Mouse (Mus musculus) liver, embryonic 16.5 days (tissue): Measurements from ENCODE around the gene Hnrnpul1. TPM values are rescaled to one million over a fixed set of nuclear protein-coding genes. Genes with fewer than 3 reads are reported as not detected.

Experiments used
- ATAC-seq: fragments of 200-750 bp; cut with Nextera tagmentation; 2 replicates; pipeline ENCODE4 v1.8.0; 2017; ENCODE audit warnings: low read depth, mild to moderate bottlenecking, moderate number of reproducible peaks, moderate library complexity
- H3K27ac ChIP-seq: fragments of 300-500 bp; sonication (generic); 2 replicates; pipeline ENCODE4 v1.5.1; 2014; ENCODE audit warnings: mild to moderate bottlenecking, low read length
- H3K27me3 ChIP-seq: fragments of 300-500 bp; sonication (generic); 2 replicates; pipeline ENCODE4 v1.6.1; 2014; ENCODE audit warnings: low read depth, low read length, mixed read lengths; ENCODE audit not compliant: control insufficient read depth, insufficient read depth
- H3K36me3 ChIP-seq: fragments of 300-500 bp; sonication (generic); 2 replicates; pipeline ENCODE4 v1.6.1; 2014; ENCODE audit warnings: mild to moderate bottlenecking; ENCODE audit not compliant: control insufficient read depth, insufficient read depth
- H3K4me1 ChIP-seq: fragments of 300-500 bp; sonication (generic); 2 replicates; pipeline ENCODE4 v1.6.1; 2014; ENCODE audit warnings: low read depth, low read length, mixed read lengths; ENCODE audit not compliant: control insufficient read depth
- H3K4me2 ChIP-seq: fragments of 300-500 bp; sonication (generic); 2 replicates; pipeline ENCODE4 v1.6.1; 2014; ENCODE audit warnings: low read depth, low read length, mixed read lengths
- H3K4me3 ChIP-seq: fragments of 300-500 bp; sonication (generic); 2 replicates; pipeline ENCODE4 v1.5.1; 2014; ENCODE audit warnings: low read depth, mild to moderate bottlenecking, low read length
- H3K9ac ChIP-seq: fragments of 300-500 bp; sonication (generic); 2 replicates; pipeline ENCODE4 v1.6.1; 2014; ENCODE audit warnings: low read depth, low read length
- H3K9me3 ChIP-seq: fragments of 300-500 bp; sonication (generic); replicated peaks from 2 replicates; pipeline ENCODE4 v1.6.1; 2016; ENCODE audit warnings: low read length; ENCODE audit not compliant: control insufficient read depth
- WGBS: fragments of 180-500 bp; shearing (Covaris S2); extraction: QIAGEN DNeasy Blood & Tissue Kit; methylation state at CpG from one replicate; pipeline ENCODE4 v1.1.7; 2014; ENCODE audit not compliant: insufficient replicate concordance; 5-methylcytosine and 5-hydroxymethylcytosine counted together
- polyA plus RNA-seq: library from polyadenylated mRNA; unstranded; fragments of >200 nt; fragmentation: Nextera tagmentation; extraction: Ambion mirVana; gene quantifications from 2 replicates; pipeline ENCODE4 v1.2.1, GENCODE M21; 2015

The Hnrnpul1 gene
- polyA plus RNA-seq, 1 experiment from 2014 or later = 24.8 TPM

DNA sequence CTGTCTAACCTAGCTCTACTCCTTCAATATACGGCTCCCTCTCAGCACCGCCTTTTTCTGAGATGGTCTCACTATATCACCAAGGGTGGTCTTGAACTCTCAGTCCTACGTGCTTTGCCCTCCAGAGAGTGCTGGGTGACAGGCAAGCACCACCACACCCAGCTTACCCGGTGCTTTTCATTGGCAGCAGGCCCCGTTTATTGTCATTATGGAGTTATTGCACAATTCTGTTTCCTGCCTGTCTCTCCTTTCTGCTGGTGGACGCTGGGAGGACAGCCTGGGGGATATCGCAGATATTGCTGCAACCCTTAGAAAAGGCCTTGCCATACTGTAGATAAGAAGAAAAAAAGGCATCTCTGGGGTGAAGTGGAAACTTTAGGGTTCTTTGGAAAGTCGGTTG lies 36.1 kb upstream of the Hnrnpul1 start:
- 0 out of 2 replicates have a peak, but pooled peaks have one; percentile 33 for ATAC-seq
- H3K9ac ChIP-seq = no peak overlapping the region
- no peak overlapping the region for H3K4me3 ChIP-seq
- H3K27me3 ChIP-seq = peaks cover 2% of the 10 kb centered on the region; the same call in 1 of the 2 replicates
- 31% methylated on average over 8 of the region's 8 CpGs for WGBS
- H3K9me3 ChIP-seq = no peaks in the 10 kb centered on the region
- no peak overlapping the region for H3K4me2 ChIP-seq
- no peak overlapping the region for H3K27ac ChIP-seq
- H3K36me3 ChIP-seq = no peaks in the 10 kb centered on the region
- peaks cover 3% of the 10 kb centered on the region; the same call in 1 of the 2 replicates for H3K4me1 ChIP-seq

DNA sequence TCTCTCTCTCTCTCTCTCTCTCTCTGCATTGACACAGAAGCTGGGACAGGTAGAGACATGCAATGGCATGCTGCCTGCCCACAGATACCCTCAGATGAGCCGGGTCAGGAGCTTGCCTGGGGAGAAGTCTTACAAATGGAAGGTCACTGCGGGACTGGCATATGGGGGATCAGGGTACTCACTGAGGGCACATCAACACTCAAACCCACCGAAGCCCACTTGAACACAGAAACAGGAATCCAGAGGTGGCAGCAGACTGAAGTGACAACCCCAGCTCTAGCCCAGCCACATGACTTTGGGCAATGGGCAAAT lies 34.5 kb upstream of the Hnrnpul1 start:
- Histone ChIP-seq H3K9ac (no peak overlapping the region), H3K27ac (no peak overlapping the region), H3K4me3 (no peak overlapping the region), H3K9me3 (no peaks in the 10 kb centered on the region), H3K4me1 (peaks cover 3% of the 10 kb centered on the region; the same call in 1 of the 2 replicates), H3K36me3 (no peaks in the 10 kb centered on the region), H3K4me2 (no peak overlapping the region), H3K27me3 (peaks cover 2% of the 10 kb centered on the region; the same call in 1 of the 2 replicates)
- 47% methylated on average over 3 of the region's 3 CpGs for WGBS
- ATAC-seq = no peak

DNA sequence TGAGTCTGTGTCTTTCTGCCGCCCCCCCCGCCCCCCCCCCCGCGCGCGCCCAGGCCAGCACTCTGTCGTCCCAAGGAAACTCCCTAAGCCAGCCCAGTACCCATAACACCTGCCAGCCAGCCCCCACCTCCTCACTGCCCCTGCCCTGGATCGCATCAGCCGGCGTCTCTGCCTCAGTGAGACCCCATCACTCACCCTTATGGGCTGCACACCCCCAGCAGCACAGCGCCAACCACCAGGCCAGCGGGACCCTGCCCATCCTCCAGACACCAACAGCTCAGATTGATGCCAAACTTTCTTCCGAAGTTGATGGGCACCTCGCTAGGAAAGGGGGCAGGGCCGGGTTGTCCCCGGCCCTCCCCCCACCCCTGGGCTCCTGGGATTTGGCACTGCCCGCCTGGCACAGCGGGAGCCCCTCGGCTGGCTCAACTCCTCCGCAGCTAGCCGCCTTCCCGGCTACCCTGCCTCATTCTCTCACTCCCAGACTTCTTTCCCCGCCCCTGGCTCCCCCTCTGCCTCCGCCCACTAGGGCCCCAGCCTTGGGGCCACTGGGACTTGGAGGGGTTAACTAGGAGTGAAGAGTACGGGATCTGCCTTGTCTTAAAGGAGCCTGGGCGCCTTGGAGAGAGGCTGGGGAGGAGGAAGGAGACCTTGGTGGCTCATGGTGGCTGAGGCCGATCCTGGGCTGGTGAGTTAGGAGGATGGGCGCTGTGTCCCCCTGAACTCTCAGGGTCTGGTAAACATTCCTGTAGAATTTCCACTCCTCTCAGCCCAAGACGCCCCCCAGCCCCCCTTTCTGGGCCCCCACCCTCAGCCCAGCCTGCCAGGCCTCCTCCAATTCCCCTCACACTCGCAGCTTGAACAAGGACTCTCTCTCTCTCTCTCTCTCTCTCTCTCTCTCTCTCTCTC lies 33.9 kb upstream of the Hnrnpul1 start, which contains the start of gene Axl:
TSS of gene Axl (minus strand) at position 486 of the 909 bp plus-strand sequence.
- H3K4me3 ChIP-seq = peak within 1 kb of the TSS; percentile 42
- H3K27me3 ChIP-seq = peaks cover 2% of the 10 kb centered on the region; the same call in 1 of the 2 replicates
- no peak within 1 kb of the TSS for H3K27ac ChIP-seq
- H3K9ac ChIP-seq = no peak within 1 kb of the TSS
- H3K9me3 ChIP-seq = no peaks in the 10 kb centered on the region
- 1% methylated on average over 29 of the region's 30 CpGs for WGBS
- peak; percentile 59; the same call in 1 of the 2 replicates for ATAC-seq
- peak within 1 kb of the TSS; percentile 21; the same call in 1 of the 2 replicates for H3K4me2 ChIP-seq
- H3K4me1 ChIP-seq = peaks cover 3% of the 10 kb centered on the region; the same call in 1 of the 2 replicates
- no peaks in the 10 kb centered on the region for H3K36me3 ChIP-seq

DNA sequence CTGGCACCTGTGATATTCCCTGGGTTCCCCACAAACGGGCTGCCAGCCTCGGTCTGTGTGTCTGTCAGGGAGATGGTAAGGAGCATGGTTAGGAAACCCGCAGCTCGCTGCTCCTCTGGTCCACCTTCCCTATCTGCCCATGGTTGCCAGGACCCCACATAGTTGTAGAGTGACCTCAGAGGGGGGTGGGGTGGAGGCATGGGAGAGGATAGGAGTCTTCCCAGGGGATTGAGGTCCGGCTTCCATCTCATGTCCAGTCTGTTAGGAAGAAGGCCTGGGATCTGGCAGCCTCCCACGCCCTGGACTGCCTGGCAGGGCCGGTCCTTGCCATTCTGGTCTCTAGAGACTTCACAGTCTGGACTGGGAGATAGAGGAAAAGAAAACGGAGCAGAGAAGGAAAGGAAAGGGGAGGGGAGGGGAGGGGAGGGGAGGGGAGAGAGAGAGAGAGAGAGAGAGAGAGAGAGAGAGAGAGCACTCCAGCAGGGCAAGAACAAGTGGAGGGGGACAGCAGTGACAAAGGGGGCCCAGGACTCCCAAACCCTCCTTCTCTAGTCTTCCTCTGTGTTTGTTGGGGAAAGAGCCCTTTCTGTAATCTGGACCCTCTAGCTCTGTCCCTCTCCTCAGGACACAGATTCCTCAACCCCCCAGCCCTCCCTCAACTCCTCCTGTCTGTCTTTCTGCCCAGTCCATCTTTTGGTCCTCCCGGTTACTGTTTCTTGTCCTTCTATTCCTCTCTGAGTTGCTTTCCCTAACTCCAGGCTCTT lies 33.1 kb upstream of the Hnrnpul1 start:
- ATAC-seq = no peak
- WGBS = 36% methylated on average over 9 of the region's 9 CpGs
- Histone ChIP-seq H3K27me3 (peaks cover 2% of the 10 kb centered on the region; the same call in 1 of the 2 replicates), H3K36me3 (no peaks in the 10 kb centered on the region), H3K9ac (no peak overlapping the region), H3K4me1 (peaks cover 3% of the 10 kb centered on the region; the same call in 1 of the 2 replicates), H3K9me3 (no peaks in the 10 kb centered on the region), H3K27ac (no peak overlapping the region), H3K4me3 (peak overlapping the region; percentile 42; the same call in 1 of the 2 replicates), H3K4me2 (no peak overlapping the region)

DNA sequence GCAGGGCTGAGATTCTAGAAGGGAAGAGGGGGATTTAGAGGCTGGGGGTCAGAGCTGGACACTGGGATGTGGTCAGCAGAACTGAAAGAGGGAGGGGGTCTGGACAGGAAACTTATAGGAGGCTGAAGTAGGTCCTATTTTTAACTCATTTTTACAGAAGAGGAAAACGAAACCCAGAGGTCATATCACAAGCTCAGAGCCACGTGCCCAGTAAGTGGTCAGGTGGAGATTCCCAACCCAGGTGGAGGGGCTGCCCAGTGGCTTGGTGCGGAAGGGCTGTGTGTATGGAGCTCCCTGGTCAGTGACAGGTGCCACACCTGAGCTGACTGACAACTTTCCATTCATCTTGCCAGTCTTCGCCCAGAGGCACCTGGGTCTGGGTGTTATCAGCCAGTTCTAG lies 32.4 kb upstream of the Hnrnpul1 start:
- no peak overlapping the region for H3K4me3 ChIP-seq
- peaks cover 7% of the 10 kb centered on the region for H3K4me1 ChIP-seq
- no peak overlapping the region for H3K27ac ChIP-seq
- 40% methylated on average over 4 of the region's 4 CpGs for WGBS
- no peak for ATAC-seq
- H3K27me3 ChIP-seq = peaks cover 2% of the 10 kb centered on the region; the same call in 1 of the 2 replicates
- no peaks in the 10 kb centered on the region for H3K36me3 ChIP-seq
- H3K9ac ChIP-seq = no peak overlapping the region
- H3K4me2 ChIP-seq = no peak overlapping the region
- no peaks in the 10 kb centered on the region for H3K9me3 ChIP-seq

DNA sequence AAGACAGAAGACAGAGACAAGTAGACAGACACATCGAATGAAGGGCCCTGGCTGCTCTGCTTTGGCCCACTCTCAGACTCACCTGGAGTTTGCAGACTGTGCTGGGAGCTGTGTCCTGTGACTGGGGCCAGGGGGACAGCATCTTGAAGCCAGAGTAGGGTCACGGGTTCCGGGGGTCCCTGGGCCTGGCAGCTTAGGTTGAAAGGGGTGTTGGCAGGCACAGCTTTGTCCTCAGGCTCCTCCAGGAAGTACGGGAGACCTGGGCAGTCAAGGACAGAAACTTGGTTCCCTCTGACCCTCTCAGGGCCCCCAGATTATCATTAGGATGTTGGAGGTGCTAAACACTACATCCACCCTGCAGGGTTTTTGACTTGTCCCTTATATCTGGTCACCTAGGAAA lies 31.2 kb upstream of the Hnrnpul1 start:
- no peak overlapping the region for H3K27ac ChIP-seq
- H3K9me3 ChIP-seq = no peaks in the 10 kb centered on the region
- no peak for ATAC-seq
- no peak overlapping the region for H3K9ac ChIP-seq
- H3K4me1 ChIP-seq = peaks cover 19% of the 10 kb centered on the region
- H3K27me3 ChIP-seq = peaks cover 2% of the 10 kb centered on the region; the same call in 1 of the 2 replicates
- H3K4me3 ChIP-seq = no peak overlapping the region
- 55% methylated on average over 4 of the region's 4 CpGs for WGBS
- H3K4me2 ChIP-seq = no peak overlapping the region
- no peaks in the 10 kb centered on the region for H3K36me3 ChIP-seq

DNA sequence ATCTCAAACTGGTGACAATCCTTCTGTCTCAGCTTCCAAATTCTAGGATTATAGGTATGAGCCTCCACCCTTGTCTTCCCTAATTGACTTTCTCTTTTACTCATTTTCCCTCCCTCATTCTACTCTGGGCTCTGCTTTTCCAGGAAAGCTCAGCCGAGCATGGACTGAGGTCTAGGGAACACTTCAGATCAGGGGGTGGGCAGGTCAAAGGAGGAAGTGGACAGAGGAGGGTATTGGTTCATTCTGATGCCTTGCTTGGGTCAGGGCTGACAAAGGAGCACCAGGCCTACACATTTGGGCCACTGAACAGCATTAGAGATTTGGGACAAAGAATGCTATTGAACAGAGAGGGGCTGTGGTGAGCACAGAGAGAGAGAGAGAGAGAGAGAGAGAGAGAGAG lies 30.3 kb upstream of the Hnrnpul1 start:
- H3K36me3 ChIP-seq = no peaks in the 10 kb centered on the region
- no peaks in the 10 kb centered on the region for H3K9me3 ChIP-seq
- ATAC-seq = no peak
- H3K4me1 ChIP-seq = peaks cover 16% of the 10 kb centered on the region
- no peak overlapping the region for H3K9ac ChIP-seq
- H3K4me3 ChIP-seq = no peak overlapping the region
- no peak overlapping the region for H3K27ac ChIP-seq
- WGBS = 10% methylated on average over 1 of the region's 1 CpGs
- H3K27me3 ChIP-seq = peaks cover 2% of the 10 kb centered on the region; the same call in 1 of the 2 replicates
- H3K4me2 ChIP-seq = no peak overlapping the region

DNA sequence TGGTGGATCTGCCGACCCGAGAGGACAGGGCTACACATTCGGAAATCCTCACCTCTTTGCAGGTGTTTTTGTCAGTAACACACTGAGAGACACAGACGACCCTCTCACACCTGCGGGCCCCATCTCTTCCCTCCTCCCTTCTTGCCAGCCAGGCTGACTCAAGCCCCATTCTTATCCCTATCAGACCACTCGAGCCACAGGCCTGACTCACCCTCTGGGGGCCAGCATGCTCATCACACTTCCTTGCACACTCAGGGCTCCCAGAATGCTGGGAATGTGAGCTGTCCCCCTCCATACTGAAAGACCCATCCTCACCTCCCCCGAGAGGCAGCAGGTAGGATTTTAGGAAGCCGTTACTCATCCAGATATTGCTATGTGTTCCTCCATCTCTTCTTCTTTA lies 29.2 kb upstream of the Hnrnpul1 start:
- H3K4me3 ChIP-seq = no peak overlapping the region
- no peak overlapping the region for H3K4me2 ChIP-seq
- H3K36me3 ChIP-seq = no peaks in the 10 kb centered on the region
- no peaks in the 10 kb centered on the region for H3K9me3 ChIP-seq
- no peak overlapping the region for H3K27ac ChIP-seq
- no peak for ATAC-seq
- no peak overlapping the region for H3K9ac ChIP-seq
- peaks cover 18% of the 10 kb centered on the region for H3K4me1 ChIP-seq
- peaks cover 2% of the 10 kb centered on the region; the same call in 1 of the 2 replicates for H3K27me3 ChIP-seq
- 48% methylated on average over 8 of the region's 8 CpGs for WGBS
